Mouse (Mus musculus) lung, postnatal 0 days (tissue): ENCODE measurements around the gene Rmi2. TPM values are rescaled to one million over a fixed set of nuclear protein-coding genes. Genes with fewer than 3 reads are reported as not detected.
"Not testable (repeated sequence)": the region's sequence is repeated elsewhere in the genome, so short reads cannot be mapped to it uniquely, and the experiment has no call there.

Experiments
- ATAC-seq: fragments of 200-750 bp; cut with Nextera tagmentation; 2 replicates; pipeline ENCODE4 v1.8.0; 2017; ENCODE audit warnings: moderate library complexity
- DNase-seq: peaks from one replicate; pipeline ENCODE4 v3.0.0-alpha.2; 2016; ENCODE audit warnings: low spot score
- H3K27ac ChIP-seq: fragments of 300-500 bp; sonication (generic); 2 replicates; pipeline ENCODE4 v1.5.1; 2014; ENCODE audit warnings: antibody characterized with exemption, mild to moderate bottlenecking, low read length, mixed read lengths
- H3K27me3 ChIP-seq: fragments of 300-500 bp; sonication (generic); replicated peaks from 2 replicates; pipeline ENCODE4 v1.6.1; 2014; ENCODE audit warnings: low read length, mixed read lengths; ENCODE audit not compliant: insufficient read depth
- H3K36me3 ChIP-seq: fragments of 300-500 bp; sonication (generic); 2 replicates; pipeline ENCODE4 v1.6.1; 2014; ENCODE audit warnings: low read length, mixed read lengths; ENCODE audit not compliant: insufficient read depth
- H3K4me1 ChIP-seq: fragments of 300-500 bp; sonication (generic); 2 replicates; pipeline ENCODE4 v1.6.1; 2014; ENCODE audit warnings: antibody characterized with exemption, low read depth, low read length, mixed read lengths; ENCODE audit not compliant: insufficient read depth
- H3K4me2 ChIP-seq: fragments of 300-500 bp; sonication (generic); replicated peaks from 2 replicates; pipeline ENCODE4 v1.6.1; 2014; ENCODE audit warnings: low read depth, mild to moderate bottlenecking, low read length, moderate library complexity, mixed read lengths
- H3K4me3 ChIP-seq: fragments of 300-500 bp; sonication (generic); 2 replicates; pipeline ENCODE4 v1.5.1; 2014; ENCODE audit warnings: low read depth, low read length
- H3K9ac ChIP-seq: fragments of 300-500 bp; sonication (generic); replicated peaks from 2 replicates; pipeline ENCODE4 v1.6.1; 2014; ENCODE audit warnings: low read depth, mild to moderate bottlenecking
- H3K9me3 ChIP-seq: fragments of 300-500 bp; sonication (generic); 2 replicates; pipeline ENCODE4 v1.6.1; 2016; ENCODE audit warnings: low read length, mixed read lengths
- CTCF ChIP-seq: IDR thresholded peaks from 2 replicates; pipeline ENCODE4 v1.5.1; 2016; ENCODE audit warnings: antibody characterized with exemption, mild to moderate bottlenecking
- EP300 ChIP-seq: IDR thresholded peaks from 2 replicates; pipeline ENCODE4 v1.6.1; 2016; ENCODE audit warnings: antibody characterized with exemption, mild to moderate bottlenecking, control low read depth
- WGBS: fragments of 180-500 bp; shearing (Covaris S2); extraction: QIAGEN DNeasy Blood & Tissue Kit; methylation state at CpG from one replicate; pipeline ENCODE4 v1.1.7; 2014; 5-methylcytosine and 5-hydroxymethylcytosine counted together
- polyA plus RNA-seq: library from polyadenylated mRNA; unstranded; fragments of >200 nt; fragmentation: Nextera tagmentation; extraction: Ambion mirVana; gene quantifications from 2 replicates; pipeline ENCODE4 v1.2.1, GENCODE M21; 2015

Rmi2 gene
- polyA plus RNA-seq, 1 experiment from 2014 or later: 0.44 TPM

- 36% methylated on average over 6 of the region's 6 CpGs for WGBS
- no peak for DNase-seq
- no peaks in the 10 kb centered on the region for H3K36me3 ChIP-seq
- peak; percentile 8; the same call in 1 of the 2 replicates for ATAC-seq
- no peak for TF ChIP-seq CTCF
- 0 out of 2 replicates have a peak, but pooled peaks have one; percentile 5 for TF ChIP-seq EP300
- H3K4me3 ChIP-seq: peak overlapping the region; percentile 11; the same call in 1 of the 2 replicates
- no peaks in the 10 kb centered on the region for H3K9me3 ChIP-seq
- no peak overlapping the region for H3K27ac ChIP-seq
- no peaks in the 10 kb centered on the region for H3K27me3 ChIP-seq
- H3K4me2 ChIP-seq: peak overlapping the region; percentile 50
- no peak overlapping the region for H3K9ac ChIP-seq
- H3K4me1 ChIP-seq: peaks cover 15% of the 10 kb centered on the region
Observed at GRCm38 (mm10) chr16:10844319-10844670, 9.4 kb downstream of the Rmi2 start.

GRCm38 (mm10) chr16:10845952-10846351 is 11.1 kb downstream of the Rmi2 start:
- H3K4me3 ChIP-seq: no peak overlapping the region
- H3K4me2 ChIP-seq: no peak overlapping the region
- no peaks in the 10 kb centered on the region for H3K27me3 ChIP-seq
- no peaks in the 10 kb centered on the region for H3K36me3 ChIP-seq
- H3K9ac ChIP-seq: no peak overlapping the region
- H3K27ac ChIP-seq: no peak overlapping the region
- no peaks in the 10 kb centered on the region for H3K9me3 ChIP-seq
- peaks cover 22% of the 10 kb centered on the region for H3K4me1 ChIP-seq
- ATAC-seq (no peak), DNase-seq (no peak)
- TF ChIP-seq CTCF (no peak), EP300 (no peak)
- 81% methylated on average over 6 of the region's 6 CpGs for WGBS

GRCm38 (mm10) chr16:10846503-10846902 is 11.6 kb downstream of the Rmi2 start:
- WGBS: 67% methylated on average over 4 of the region's 4 CpGs
- Histone ChIP-seq H3K4me2 (no peak overlapping the region), H3K4me3 (no peak overlapping the region), H3K9ac (no peak overlapping the region), H3K4me1 (peaks cover 22% of the 10 kb centered on the region), H3K9me3 (no peaks in the 10 kb centered on the region), H3K27ac (no peak overlapping the region), H3K36me3 (no peaks in the 10 kb centered on the region), H3K27me3 (no peaks in the 10 kb centered on the region)
- TF ChIP-seq CTCF: peak; percentile 89
- no peak for TF ChIP-seq EP300
- peak; percentile 65 for ATAC-seq
- peak; percentile 89 for DNase-seq

GRCm38 (mm10) chr16:10849965-10850861 is 15.4 kb downstream of the Rmi2 start:
- WGBS: 34% methylated on average over 12 of the region's 12 CpGs
- H3K27ac ChIP-seq: peak overlapping the region; percentile 43; the same call in 1 of the 2 replicates

GRCm38 (mm10) chr16:10850905-10851304 is 16.0 kb downstream of the Rmi2 start:
- H3K27me3 ChIP-seq: no peaks in the 10 kb centered on the region
- H3K9me3 ChIP-seq: no peaks in the 10 kb centered on the region
- TF ChIP-seq CTCF (no peak), EP300 (no peak)
- DNase-seq (no peak), ATAC-seq (no peak)
- no peak overlapping the region for H3K27ac ChIP-seq
- no peak overlapping the region for H3K9ac ChIP-seq
- no peak overlapping the region for H3K4me2 ChIP-seq
- peaks cover 16% of the 10 kb centered on the region for H3K4me1 ChIP-seq
- 69% methylated on average over 4 of the region's 4 CpGs for WGBS
- no peaks in the 10 kb centered on the region for H3K36me3 ChIP-seq
- no peak overlapping the region for H3K4me3 ChIP-seq

More at GRCm38 (mm10) chr16:10849965-10850861, 15.4 kb downstream of the Rmi2 start:
- TF ChIP-seq EP300: peak; percentile 11; the same call in 1 of the 2 replicates
- 0 out of 2 replicates have a peak, but pooled peaks have one; percentile 10 for TF ChIP-seq CTCF
- Histone ChIP-seq H3K9ac (no peak overlapping the region), H3K4me2 (no peak overlapping the region), H3K4me3 (no peak overlapping the region), H3K4me1 (peaks cover 16% of the 10 kb centered on the region), H3K9me3 (no peaks in the 10 kb centered on the region), H3K27me3 (no peaks in the 10 kb centered on the region), H3K36me3 (no peaks in the 10 kb centered on the region)
- DNase-seq (peak; percentile 80), ATAC-seq (peak; percentile 63)

GRCm38 (mm10) chr16:10852216-10852615 is 17.4 kb downstream of the Rmi2 start:
- peaks cover 16% of the 10 kb centered on the region for H3K4me1 ChIP-seq
- H3K27me3 ChIP-seq, H3K4me2 ChIP-seq, H3K36me3 ChIP-seq, H3K9ac ChIP-seq, H3K9me3 ChIP-seq, H3K27ac ChIP-seq, H3K4me3 ChIP-seq, DNase-seq, ATAC-seq: not testable (repeated sequence)
- WGBS: 87% methylated on average over 10 of the region's 10 CpGs
